Mouse (Mus musculus) bone marrow macrophage, adult 2 months (primary cell): ENCODE data around the gene Dnm3. TPM values are rescaled to one million over a fixed set of nuclear protein-coding genes. Genes with fewer than 3 reads are reported as not detected.

Experiments used
- H3K27ac ChIP-seq: 2 replicates; pipeline ENCODE4 v1.5.1; 2012; ENCODE audit warnings: low read depth, low read length; ENCODE audit not compliant: insufficient read depth
- H3K4me1 ChIP-seq: 2 replicates; pipeline ENCODE4 v1.6.1; 2012; ENCODE audit warnings: low read length; ENCODE audit not compliant: control insufficient read depth, insufficient read depth
- H3K4me3 ChIP-seq: 2 replicates; pipeline ENCODE4 v1.5.1; 2012; ENCODE audit warnings: mild to moderate bottlenecking, low read length, moderate library complexity; ENCODE audit not compliant: insufficient read depth
- CTCF ChIP-seq: IDR thresholded peaks from 2 replicates; pipeline ENCODE4 v1.5.1; 2012; ENCODE audit warnings: low read depth, mild to moderate bottlenecking, low read length, moderate library complexity
- POLR2A ChIP-seq: IDR thresholded peaks from 2 replicates; pipeline ENCODE4 v1.6.1; 2012; ENCODE audit warnings: mild to moderate bottlenecking, low read depth, low read length, borderline replicate concordance
- polyA plus RNA-seq: library from polyadenylated mRNA; stranded (reverse); fragments of >200 nt; gene quantifications from 2 replicates; pipeline ENCODE4 v1.2.4, GENCODE M21; 2012; ENCODE audit not compliant: missing spikeins, insufficient read depth, insufficient read length

Dnm3 gene
- polyA plus RNA-seq, 1 experiment = 0.29 TPM

DNA sequence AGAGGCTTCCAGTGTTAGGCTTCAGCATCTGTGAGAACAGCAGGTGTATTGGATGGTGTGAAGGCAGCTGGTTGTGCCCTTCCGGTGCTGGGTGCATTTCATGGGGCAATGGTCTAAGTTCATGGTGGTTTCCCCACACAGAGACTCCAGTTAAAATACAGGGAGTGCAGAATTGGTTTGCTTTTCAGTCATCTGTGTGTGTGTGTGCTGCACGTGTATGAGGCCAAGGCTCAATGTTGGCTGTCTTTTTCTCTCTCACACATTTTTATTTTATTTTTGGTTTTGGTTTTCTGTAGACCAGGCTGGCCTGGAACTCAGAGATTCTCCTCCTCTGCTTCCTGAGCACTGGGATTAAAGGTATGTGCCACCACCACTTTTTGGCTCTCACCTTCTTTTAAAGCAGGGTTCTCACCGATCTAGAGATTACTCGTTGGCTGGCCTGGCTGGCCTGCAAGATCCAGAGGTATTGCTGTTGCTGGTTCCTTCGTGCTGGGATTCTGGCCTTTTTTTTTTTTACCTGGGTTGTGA, 499.6 kb downstream of the Dnm3 start:
- H3K4me3 ChIP-seq = no peak overlapping the region
- peaks cover 20% of the 10 kb centered on the region for H3K4me1 ChIP-seq
- no peak for TF ChIP-seq CTCF
- TF ChIP-seq POLR2A = no peak
- no peak overlapping the region for H3K27ac ChIP-seq

- TF ChIP-seq CTCF = no peak
- TF ChIP-seq POLR2A = no peak
- Histone ChIP-seq H3K4me1 (peaks cover 20% of the 10 kb centered on the region), H3K4me3 (no peak overlapping the region), H3K27ac (no peak overlapping the region)
Observed at GRCm38 (mm10) chr1:161977331-161977730, 500.5 kb downstream of the Dnm3 start.

GRCm38 (mm10) chr1:161976255-161977182, 501.3 kb downstream of the Dnm3 start:
- no peak for TF ChIP-seq POLR2A
- TF ChIP-seq CTCF = peak; percentile 6; the same call in 1 of the 2 replicates
- H3K4me1 ChIP-seq = peaks cover 20% of the 10 kb centered on the region
- H3K4me3 ChIP-seq = no peak overlapping the region
- H3K27ac ChIP-seq = no peak overlapping the region

DNA sequence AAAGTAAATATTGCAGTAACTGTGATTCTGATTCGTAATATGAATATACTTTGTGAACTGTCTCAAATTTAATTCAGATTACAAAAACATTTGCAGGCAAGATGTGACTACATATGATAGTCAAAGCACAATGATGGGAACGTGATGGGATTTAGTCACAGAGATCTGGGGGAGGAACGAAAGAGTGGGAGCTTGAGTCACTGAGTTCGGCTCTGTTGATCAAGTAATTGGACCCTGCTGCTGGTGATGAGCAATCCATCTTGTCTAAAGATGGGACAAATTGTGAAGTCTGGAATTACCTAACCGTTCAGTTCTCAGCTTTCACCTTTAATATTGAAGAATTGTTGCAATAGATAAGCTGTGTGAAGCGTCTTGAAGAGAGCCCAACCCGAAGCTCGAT, 505.6 kb downstream of the Dnm3 start:
- no peak overlapping the region for H3K27ac ChIP-seq
- H3K4me3 ChIP-seq = no peak overlapping the region
- no peak for TF ChIP-seq POLR2A
- no peak for TF ChIP-seq CTCF
- H3K4me1 ChIP-seq = peaks cover 33% of the 10 kb centered on the region

GRCm38 (mm10) chr1:161970874-161971273, 507.0 kb downstream of the Dnm3 start:
- no peak overlapping the region for H3K4me3 ChIP-seq
- H3K4me1 ChIP-seq = peaks cover 29% of the 10 kb centered on the region
- no peak overlapping the region for H3K27ac ChIP-seq
- TF ChIP-seq POLR2A = no peak
- no peak for TF ChIP-seq CTCF

DNA sequence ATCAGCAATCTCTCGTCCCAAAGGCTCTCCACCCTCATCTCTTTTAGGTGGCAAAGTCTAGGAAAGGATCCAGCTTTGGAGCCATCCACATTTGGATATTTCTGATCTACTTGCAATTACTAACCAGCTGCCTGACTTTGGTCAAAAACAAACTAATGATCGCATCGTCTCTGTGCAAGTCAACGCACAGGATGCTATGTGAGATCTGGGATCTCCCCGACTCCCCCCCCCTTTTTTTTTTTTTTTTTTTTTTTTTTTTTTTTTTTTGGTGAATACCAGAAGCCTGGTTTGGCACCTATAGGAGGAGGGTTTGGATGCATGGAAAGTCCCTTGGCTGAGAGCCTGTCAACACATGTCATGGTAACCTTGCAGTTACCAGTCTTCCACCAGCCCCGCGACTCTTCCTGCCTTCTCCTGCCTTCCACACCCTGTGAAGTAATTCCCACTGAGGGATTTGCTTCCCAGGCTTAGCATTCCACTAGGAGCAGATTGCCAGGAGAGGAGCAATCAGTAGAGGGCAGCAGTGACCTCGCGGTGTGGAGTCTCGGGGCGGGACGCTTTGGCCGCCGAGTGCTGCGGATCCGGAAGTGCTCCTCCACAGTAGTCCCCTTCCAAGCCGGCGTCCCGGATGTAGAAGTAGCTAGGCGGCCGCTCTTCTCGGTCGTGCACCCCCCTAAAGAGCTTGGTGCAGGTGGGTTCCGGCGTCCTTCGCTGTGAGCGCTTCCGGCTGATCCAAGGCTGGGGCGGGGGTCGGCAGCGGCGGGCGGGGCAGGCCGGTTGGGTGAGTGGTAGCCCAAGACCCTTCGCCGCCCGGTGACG, 509.0 kb downstream of the Dnm3 start, which contains the start of gene Pigc:
Pigc (plus strand) TSS at position 598 of the 819 bp plus-strand sequence.
- Histone ChIP-seq H3K4me3 (peak within 1 kb of the TSS; percentile 83), H3K4me1 (peaks cover 14% of the 10 kb centered on the region), H3K27ac (peak within 1 kb of the TSS; percentile 25; the same call in 1 of the 2 replicates)
- TF ChIP-seq CTCF (peak; percentile 53), POLR2A (no peak)

DNA sequence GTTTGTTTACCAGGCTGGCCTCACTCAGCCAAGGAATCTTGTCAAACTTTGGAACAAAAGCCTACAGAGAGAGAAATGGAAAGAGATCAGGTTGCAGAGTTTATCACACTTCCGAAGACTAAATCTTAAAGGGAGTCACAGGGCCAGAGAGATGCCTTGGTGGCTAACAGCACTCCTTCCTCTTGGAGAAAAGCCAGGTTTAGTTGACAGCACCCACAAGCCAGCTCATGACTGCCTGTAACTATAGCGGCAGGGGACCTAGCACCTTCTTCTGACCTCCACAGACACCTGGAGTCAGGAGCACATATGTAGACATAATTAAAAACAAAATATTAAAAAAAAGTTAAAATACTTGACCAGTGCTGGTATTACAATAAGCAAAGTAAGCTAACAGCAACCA, 509.9 kb downstream of the Dnm3 start:
- TF ChIP-seq POLR2A (no peak), CTCF (no peak)
- H3K4me3 ChIP-seq = no peak overlapping the region
- H3K4me1 ChIP-seq = peaks cover 14% of the 10 kb centered on the region
- H3K27ac ChIP-seq = no peak overlapping the region

DNA sequence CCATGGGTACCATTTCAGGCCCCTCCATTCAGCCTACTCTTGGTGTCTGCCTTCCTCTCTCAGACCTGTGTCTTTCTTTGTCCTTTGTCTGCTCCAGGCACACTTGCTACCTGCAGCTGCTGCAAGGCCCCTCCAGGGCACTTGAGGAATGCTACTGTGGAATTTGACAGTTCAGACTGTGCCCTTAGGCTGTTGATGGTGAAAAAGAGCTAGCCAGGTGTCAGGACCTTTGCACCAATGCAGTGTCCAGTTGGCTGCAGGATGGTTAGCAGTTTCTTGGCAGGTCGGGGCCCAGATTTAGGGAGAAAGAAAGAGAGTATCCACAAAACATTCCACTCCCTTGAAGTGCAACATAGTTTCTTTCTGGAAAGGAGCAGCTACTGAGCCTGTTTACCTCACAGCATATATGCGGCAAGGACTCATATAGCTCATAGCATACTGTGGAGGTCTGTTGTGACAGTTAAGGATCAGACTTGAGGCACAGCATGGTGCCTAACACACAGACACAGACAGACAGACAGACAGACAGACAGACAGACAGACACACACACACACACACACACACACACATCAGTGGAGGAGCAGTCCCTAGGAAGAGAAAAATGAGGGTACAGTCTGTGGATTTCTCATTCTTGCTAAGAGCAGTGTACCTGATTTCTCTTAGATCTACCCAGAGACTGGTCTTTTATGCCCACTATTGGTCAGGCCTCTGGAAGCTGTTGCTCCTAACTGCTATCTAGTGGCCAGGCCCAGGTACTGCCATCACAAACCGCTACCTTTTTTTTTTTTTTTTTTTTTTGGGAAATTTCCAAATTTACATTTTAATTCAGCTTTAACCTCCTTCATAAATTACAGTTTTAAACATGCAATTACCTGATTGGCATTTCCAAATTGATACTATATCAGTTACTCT, 515.1 kb downstream of the Dnm3 start:
- TF ChIP-seq CTCF (peak; percentile 19; the same call in 1 of the 2 replicates), POLR2A (no peak)
- Histone ChIP-seq H3K4me1 (0 out of 2 replicates have a peak, but pooled peaks cover under 1% of the 10 kb centered on the region), H3K27ac (no peak overlapping the region), H3K4me3 (no peak overlapping the region)
